Mouse (Mus musculus) brain, embryonic 14.5 days (tissue): ENCODE measurements around the gene Selp.

Source experiments
- CTCF ChIP-seq: fragments of 200-500 bp; IDR thresholded peaks from 2 replicates; pipeline ENCODE4 v1.5.1; 2012; ENCODE audit warnings: inconsistent platforms, mild to moderate bottlenecking, moderate library complexity, borderline replicate concordance; ENCODE audit not compliant: insufficient read depth, insufficient read length; ENCODE audit errors: extremely low read depth
- POLR2A ChIP-seq: fragments of 200-500 bp; IDR thresholded peaks from 2 replicates; pipeline ENCODE4 v1.6.1; 2012; ENCODE audit warnings: mild to moderate bottlenecking, inconsistent platforms, borderline replicate concordance; ENCODE audit not compliant: poor library complexity, insufficient read depth, insufficient read length, severe bottlenecking; ENCODE audit errors: extremely low read depth

GRCm38 (mm10) chr1:164134101-164134500 is 19.0 kb downstream of the Selp start:
- TF ChIP-seq CTCF, result no peak
- TF ChIP-seq POLR2A, result no peak
